ENCODE assay signal across 24 mouse cellular contexts in genomic region chr1:23968027-23968725, GRCm38 (mm10). TPM values are rescaled to one million over a fixed set of nuclear protein-coding genes. Genes with fewer than 3 reads are reported as not detected.
DNase-seq lines count a peak whose midpoint lies in the region; ATAC-seq and TF ChIP-seq lines count a peak whose summit lies in the region.
"Had no signal": no experiment of that assay in that cellular context is flagged by ENCODE, and none has a peak within 500 bp of the region (broad histone marks: within the 10 kb centered on the region; RNA-seq: fewer than 3 reads in every experiment).

No protein-coding gene starts in this region.

- ATAC-seq in liver, embryonic 13.5 days (ENCODE audit: low read depth): peak; percentile 26; the same call in 1 of the 2 replicates
- ATAC-seq in liver, embryonic 12.5 days: no peak
- 0 out of 2 replicates have a peak, but pooled peaks have one; percentile 17 for ATAC-seq in common myeloid progenitor, adult 5-6 weeks (replicated peaks; ENCODE audit: low read depth, poor library complexity, severe bottlenecking)
- ATAC-seq: forebrain, embryonic 14.5 days; hindbrain, postnatal 0 days; intestine, embryonic 16.5 days had no signal

- H3K4me3 ChIP-seq in liver, embryonic 13.5 days (replicated peaks): no peak overlapping the region
- H3K4me3 ChIP-seq in liver, embryonic 12.5 days: no peak overlapping the region
- peak overlapping the region; percentile 53 for H3K4me3 ChIP-seq in E14TG2a.4 (replicated peaks; ENCODE audit: low read length)
- peak overlapping the region; percentile 41 for H3K4me3 ChIP-seq in ES-Bruce4 (ENCODE audit: low read depth, low read length)
- H3K4me3 ChIP-seq: gastrocnemius, adult 2 months; heart, embryonic 15.5 days; left cerebral cortex, adult 2 months; limb, embryonic 15.5 days; midbrain, embryonic 10.5 days had no signal

- no peaks in the 10 kb centered on the region for H3K36me3 ChIP-seq in liver, embryonic 13.5 days
- no peaks in the 10 kb centered on the region for H3K36me3 ChIP-seq in liver, embryonic 12.5 days
- H3K36me3 ChIP-seq in E14TG2a.4 (ENCODE audit: insufficient read depth, low read length): no peaks in the 10 kb centered on the region
- no peaks in the 10 kb centered on the region for H3K36me3 ChIP-seq in ES-Bruce4 (ENCODE audit: control insufficient read depth, insufficient read depth, low read length, poor library complexity, severe bottlenecking)
- H3K36me3 ChIP-seq: heart, embryonic 15.5 days; limb, embryonic 15.5 days; midbrain, embryonic 10.5 days had no signal

- DNase-seq in liver, embryonic 13.5 days: no peak
- DNase-seq in c-Kit-positive CD71-positive TER-119-positive erythroid progenitor cells, embryonic 14.5 days (ENCODE audit: low spot score): no peak
- DNase-seq in lung, postnatal 25 days (ENCODE audit: low spot score): no peak
- DNase-seq in right cerebral cortex, postnatal 14 days: no peak
- DNase-seq: adrenal gland, adult 8-10 months; cerebellum, adult 9-10 months; gastrocnemius, adult 2 months; kidney, adult 9 months; kidney, postnatal 36 days; lung, embryonic 14.5 days; lung, postnatal 36 days; right cerebral cortex, postnatal 25 days; thymus, postnatal 25 days had no signal

- peak; percentile 87 for TF ChIP-seq EP300 in ES-Bruce4 (IDR thresholded peaks at IDR 0.05; ENCODE audit: insufficient read depth, low read depth, low read length)

- no peaks in the 10 kb centered on the region for H3K9me3 ChIP-seq in liver, embryonic 13.5 days (replicated peaks)
- no peaks in the 10 kb centered on the region for H3K9me3 ChIP-seq in liver, embryonic 12.5 days (replicated peaks)
- H3K9me3 ChIP-seq in E14TG2a.4 (ENCODE audit: low read length) (no peaks in the 10 kb centered on the region), ES-Bruce4 (replicated peaks; ENCODE audit: control insufficient read depth, insufficient read depth, low read length, poor library complexity, severe bottlenecking) (0 out of 2 replicates have a peak, but pooled peaks cover 3% of the 10 kb centered on the region)
- H3K9me3 ChIP-seq: heart, embryonic 15.5 days; limb, embryonic 15.5 days had no signal

- TF ChIP-seq POLR2A in ES-Bruce4 (IDR thresholded peaks at IDR 0.05; ENCODE audit: insufficient read depth, low read length): peak; percentile 42

- no peak overlapping the region for H3K4me2 ChIP-seq in liver, embryonic 13.5 days
- H3K4me2 ChIP-seq in liver, embryonic 12.5 days: no peak overlapping the region
- H3K4me2 ChIP-seq: heart, embryonic 15.5 days; limb, embryonic 15.5 days; lung, embryonic 14.5 days had no signal

- H3K27ac ChIP-seq in liver, embryonic 13.5 days: no peak overlapping the region
- no peak overlapping the region for H3K27ac ChIP-seq in liver, embryonic 12.5 days
- H3K27ac ChIP-seq in ES-Bruce4 (ENCODE audit: insufficient read depth, low read length): peak overlapping the region; percentile 8; the same call in 1 of the 2 replicates
- H3K27ac ChIP-seq: gastrocnemius, adult 2 months; heart, embryonic 15.5 days; hindbrain, postnatal 0 days; left cerebral cortex, adult 2 months; limb, embryonic 15.5 days; midbrain, embryonic 10.5 days had no signal

- H3K27me3 ChIP-seq in liver, embryonic 13.5 days: no peaks in the 10 kb centered on the region
- H3K27me3 ChIP-seq in liver, embryonic 12.5 days (replicated peaks): no peaks in the 10 kb centered on the region
- no peaks in the 10 kb centered on the region for H3K27me3 ChIP-seq in E14TG2a.4 (ENCODE audit: insufficient read depth, low read length)
- H3K27me3 ChIP-seq in ES-Bruce4 (ENCODE audit: control insufficient read depth, insufficient read depth, low read length, poor library complexity, severe bottlenecking): no peaks in the 10 kb centered on the region
- H3K27me3 ChIP-seq: heart, embryonic 15.5 days; limb, embryonic 15.5 days had no signal

- H3K9ac ChIP-seq in liver, embryonic 13.5 days: no peak overlapping the region
- no peak overlapping the region for H3K9ac ChIP-seq in liver, embryonic 12.5 days
- no peak overlapping the region for H3K9ac ChIP-seq in ES-Bruce4 (ENCODE audit: low read depth, poor library complexity, severe bottlenecking)
- H3K9ac ChIP-seq: heart, embryonic 15.5 days; limb, embryonic 15.5 days; lung, embryonic 14.5 days had no signal

- WGBS in liver, embryonic 13.5 days (ENCODE audit: insufficient replicate concordance): 72% methylated on average over 9 of the region's 9 CpGs
- 64% methylated on average over 9 of the region's 9 CpGs for WGBS in liver, embryonic 12.5 days (ENCODE audit: insufficient replicate concordance)

- TF ChIP-seq CTCF in E14TG2a.4 (conservative IDR thresholded peaks at IDR 0.05; ENCODE audit: low read length): no peak
- TF ChIP-seq CTCF in ES-Bruce4 (IDR thresholded peaks at IDR 0.05; ENCODE audit: low read depth, low read length): no peak

- H3K4me1 ChIP-seq in liver, embryonic 13.5 days (replicated peaks): peaks cover 7% of the 10 kb centered on the region; the same call in 1 of the 2 replicates
- no peaks in the 10 kb centered on the region for H3K4me1 ChIP-seq in liver, embryonic 12.5 days
- H3K4me1 ChIP-seq in E14TG2a.4 (replicated peaks; ENCODE audit: low read depth, low read length) (peaks cover 51% of the 10 kb centered on the region), ES-Bruce4 (ENCODE audit: control insufficient read depth, insufficient read depth, low read length) (peaks cover 10% of the 10 kb centered on the region)
- H3K4me1 ChIP-seq: heart, embryonic 15.5 days; limb, embryonic 15.5 days; midbrain, embryonic 10.5 days had no signal

RNA-seq across cellular contexts. Expression of gene Sdhaf4, which starts 37.3 kb away (rescaled TPM):
- 38.6 and 42.9 TPM in 2 replicates for polyA plus RNA-seq in liver, embryonic 13.5 days (2015; fragmentation: Nextera tagmentation; extraction: Ambion mirVana)
- 46.4 and 50.7 TPM in 2 replicates for polyA plus RNA-seq in liver, embryonic 12.5 days (2016; fragmentation: Nextera tagmentation; extraction: Ambion mirVana)
- polyA plus RNA-seq in ES-Bruce4 (2011; ENCODE audit: insufficient read depth, insufficient read length, low read depth, missing spikeins): 23.1 and 28.2 TPM in 2 replicates
- total RNA-seq in common myeloid progenitor, adult 5-6 weeks (2017): 17.9 and 20.4 TPM in 2 replicates

RNA-seq across cellular contexts. Expression of gene Smap1, which starts 46.1 kb away (rescaled TPM):
- 29.9 and 32.0 TPM in 2 replicates for polyA plus RNA-seq in liver, embryonic 13.5 days (2015; fragmentation: Nextera tagmentation; extraction: Ambion mirVana)
- polyA plus RNA-seq in liver, embryonic 12.5 days (2016; fragmentation: Nextera tagmentation; extraction: Ambion mirVana): 35.6 and 38.2 TPM in 2 replicates
- 75.1 and 81.4 TPM in 2 replicates for polyA plus RNA-seq in ES-Bruce4 (2011; ENCODE audit: insufficient read depth, insufficient read length, low read depth, missing spikeins)
- 35.0 and 49.6 TPM in 2 replicates for total RNA-seq in common myeloid progenitor, adult 5-6 weeks (2017)

Comparison
In these comparisons a context has a peak if more than half of its experiments do, and no peak if none do; other contexts are left out.
1. H3K4me3 ChIP-seq: peak in E14TG2a.4 (single experiment) and ES-Bruce4 (single experiment); none in liver, embryonic 13.5 days (single experiment) and liver, embryonic 12.5 days (single experiment).